Mouse (Mus musculus) gastrocnemius, adult 2 months (tissue): ENCODE measurements at regions not wholly inside any gene's neighbourhood (a gene's known extent, or its start where the extent isn't known, plus 50 kb on each side); places are given as distances from the start of the nearest gene placed in this dataset.

Experiments used
- DNase-seq: peaks from one replicate; pipeline ENCODE4 v3.0.0; 2022
- H3K27ac ChIP-seq: fragments of 200-600 bp; 2 replicates; pipeline ENCODE4 v1.8.1; 2022; ENCODE audit warnings: mild to moderate bottlenecking
- H3K4me3 ChIP-seq: fragments of 200-600 bp; 2 replicates; pipeline ENCODE4 v1.8.1; 2022; ENCODE audit warnings: mild to moderate bottlenecking, moderate library complexity
- CTCF ChIP-seq: fragments of 200-600 bp; IDR thresholded peaks from 2 replicates; pipeline ENCODE4 v1.8.1; 2022; ENCODE audit warnings: antibody characterized with exemption, mild to moderate bottlenecking, moderate library complexity
- intact Hi-C: fragments of 180-260 bp; cut with DNase I; formaldehyde crosslinking; loops from one replicate; pipeline ENCODE4 v1.15.1; 2025

- TF ChIP-seq CTCF = no peak
- Histone ChIP-seq H3K4me3 (no peak overlapping the region), H3K27ac (no peak overlapping the region)
- no peak for DNase-seq
- intact Hi-C loops = no loop called here
Observed at GRCm38 (mm10) chr12:117417991-117418390, 98.3 kb upstream of the Rapgef5 start.

- Histone ChIP-seq H3K4me3 (no peak overlapping the region), H3K27ac (no peak overlapping the region)
- intact Hi-C loops = loop anchor here (10.0 kb wide), 1 partner anchor 162 kb away; no protein-coding TSS in a partner anchor
- no peak for TF ChIP-seq CTCF
- no peak for DNase-seq
Observed at GRCm38 (mm10) chr12:117422315-117422978, 93.8 kb upstream of the Rapgef5 start.

- no peak overlapping the region for H3K4me3 ChIP-seq
- intact Hi-C loops = loop anchor here (2.0 to 10.0 kb wide), 2 partner anchors 159 to 339 kb away; no protein-coding TSS in a partner anchor
- no peak for TF ChIP-seq CTCF
- DNase-seq = no peak
- H3K27ac ChIP-seq = no peak overlapping the region
Observed at GRCm38 (mm10) chr12:117425363-117426031, 90.8 kb upstream of the Rapgef5 start.

GRCm38 (mm10) chr12:117427431-117427830 is 88.8 kb upstream of the Rapgef5 start:
- peak; percentile 44 for DNase-seq
- H3K4me3 ChIP-seq = no peak overlapping the region
- H3K27ac ChIP-seq = no peak overlapping the region
- intact Hi-C loops = loop anchor here (2.0 to 10.0 kb wide), 2 partner anchors 157 to 337 kb away; no protein-coding TSS in a partner anchor
- peak; percentile 81 for TF ChIP-seq CTCF

GRCm38 (mm10) chr12:117430886-117431285 is 85.4 kb upstream of the Rapgef5 start:
- intact Hi-C loops = loop anchor here (1.0 kb wide), 1 partner anchor 334 kb away; no protein-coding TSS in a partner anchor
- no peak overlapping the region for H3K4me3 ChIP-seq
- no peak for DNase-seq
- H3K27ac ChIP-seq = no peak overlapping the region
- TF ChIP-seq CTCF = no peak

GRCm38 (mm10) chr12:117432788-117433187 is 83.5 kb upstream of the Rapgef5 start:
- intact Hi-C loops = no loop called here
- H3K4me3 ChIP-seq = no peak overlapping the region
- no peak overlapping the region for H3K27ac ChIP-seq
- TF ChIP-seq CTCF = no peak
- DNase-seq = no peak

GRCm38 (mm10) chr12:117437011-117437410 is 79.3 kb upstream of the Rapgef5 start:
- H3K4me3 ChIP-seq = no peak overlapping the region
- intact Hi-C loops = no loop called here
- no peak for TF ChIP-seq CTCF
- DNase-seq = no peak
- H3K27ac ChIP-seq = no peak overlapping the region

GRCm38 (mm10) chr12:117439015-117439605 is 77.2 kb upstream of the Rapgef5 start:
- no peak overlapping the region for H3K27ac ChIP-seq
- H3K4me3 ChIP-seq = no peak overlapping the region
- intact Hi-C loops = no loop called here
- no peak for TF ChIP-seq CTCF
- no peak for DNase-seq

GRCm38 (mm10) chr12:117444247-117444989 is 71.9 kb upstream of the Rapgef5 start:
- no peak for TF ChIP-seq CTCF
- intact Hi-C loops = no loop called here
- no peak for DNase-seq
- H3K27ac ChIP-seq = no peak overlapping the region
- no peak overlapping the region for H3K4me3 ChIP-seq

- no peak for TF ChIP-seq CTCF
- Histone ChIP-seq H3K4me3 (peak overlapping the region; percentile 39), H3K27ac (peak overlapping the region; percentile 64)
- intact Hi-C loops = no loop called here
- DNase-seq = peak; percentile 25
Observed at GRCm38 (mm10) chr12:117447223-117447622, 69.1 kb upstream of the Rapgef5 start.

- intact Hi-C loops = no loop called here
- no peak for DNase-seq
- no peak for TF ChIP-seq CTCF
- peak overlapping the region; percentile 64 for H3K27ac ChIP-seq
- peak overlapping the region; percentile 39 for H3K4me3 ChIP-seq
Observed at GRCm38 (mm10) chr12:117447843-117448728, 68.2 kb upstream of the Rapgef5 start.

- Histone ChIP-seq H3K27ac (0 out of 2 replicates have a peak overlapping the region, but pooled peaks have one; percentile 0), H3K4me3 (no peak overlapping the region)
- intact Hi-C loops = no loop called here
- TF ChIP-seq CTCF = no peak
- no peak for DNase-seq
Observed at GRCm38 (mm10) chr12:117449080-117449479, 67.2 kb upstream of the Rapgef5 start.
